Mouse (Mus musculus) stomach, embryonic 15.5 days (tissue): ENCODE data around the gene Prss47. TPM values are rescaled to one million over a fixed set of nuclear protein-coding genes. Genes with fewer than 3 reads are reported as not detected.

Experiments used
- polyA plus RNA-seq: library from polyadenylated mRNA; unstranded; fragments of >200 nt; fragmentation: Nextera tagmentation; extraction: Ambion mirVana; gene quantifications from 2 replicates; pipeline ENCODE4 v1.2.1, GENCODE M21; 2015

The Prss47 gene
- polyA plus RNA-seq, 1 experiment from 2014 or later: not detected

Other genes with a start within 250 kb of the Prss47 start
- 0.57 and 0.61 TPM in 2 replicates for gene Cntnap3, start 148.8 kb downstream of the Prss47 start, polyA plus RNA-seq
- gene Spata31, start 135.4 kb downstream of the Prss47 start, polyA plus RNA-seq: not detected in 2 replicates
- not detected in 2 replicates for gene Spata31d1c, start 19.7 kb downstream of the Prss47 start, polyA plus RNA-seq
- 56.9 and 59.5 TPM in 2 replicates for gene Mfsd14b, start 60.2 kb upstream of the Prss47 start, polyA plus RNA-seq
- gene Olfr465-ps1, start 85.3 kb upstream of the Prss47 start, polyA plus RNA-seq: not detected in 2 replicates
- gene Olfr466, start 97.5 kb upstream of the Prss47 start, polyA plus RNA-seq: not detected in 2 replicates
- not detected in 2 replicates for gene Nlrp4f, start 153.2 kb upstream of the Prss47 start, polyA plus RNA-seq
- not detected in 2 replicates for gene Gm10775, start 206.8 kb upstream of the Prss47 start, polyA plus RNA-seq
- gene Zfp369, start 226.1 kb upstream of the Prss47 start, polyA plus RNA-seq: 9.0 and 11.2 TPM in 2 replicates